Mouse (Mus musculus) ovary, adult 2 months (tissue): ENCODE measurements around the gene Esp1. TPM values are rescaled to one million over a fixed set of nuclear protein-coding genes. Genes with fewer than 3 reads are reported as not detected.

Experiments
- polyA plus RNA-seq: library from polyadenylated mRNA; depleted of rRNA; stranded (reverse); fragments of >200 nt; gene quantifications from 2 replicates; pipeline ENCODE4 v1.2.3, GENCODE M21; 2012; rRNA removed

The Esp1 gene
- not detected in 2 replicates for polyA plus RNA-seq

GRCm38 (mm10) chr17:40726820-40727219, at the start of gene Esp1:
Esp1 (plus strand) TSS chr17:40727120.

Other genes with a start within 250 kb of the Esp1 start
- gene Esp8, start 207.1 kb upstream of the Esp1 start, polyA plus RNA-seq: not detected in 2 replicates
- gene Esp6, start 165.6 kb upstream of the Esp1 start, polyA plus RNA-seq: not detected in 2 replicates
- not detected in 2 replicates for gene Esp4, start 128.5 kb upstream of the Esp1 start, polyA plus RNA-seq
- not detected in 2 replicates for gene Esp3, start 95.0 kb upstream of the Esp1 start, polyA plus RNA-seq
- gene Crisp2, start 79.9 kb downstream of the Esp1 start, polyA plus RNA-seq: not detected in 2 replicates
- not detected in 2 replicates for gene Rhag, start 84.0 kb downstream of the Esp1 start, polyA plus RNA-seq
- 2.7 and 3.3 TPM in 2 replicates for gene 9130008F23Rik, start 153.4 kb downstream of the Esp1 start, polyA plus RNA-seq
- not detected in 2 replicates for gene Glyatl3, start 187.2 kb downstream of the Esp1 start, polyA plus RNA-seq
- 6.4 and 10.6 TPM in 2 replicates for gene Mut, start 207.6 kb downstream of the Esp1 start, polyA plus RNA-seq
- 0.43 and 0.61 TPM in 2 replicates for gene Cenpq, start 207.9 kb downstream of the Esp1 start, polyA plus RNA-seq